Mouse (Mus musculus) kidney, adult 18-20 months (tissue): ENCODE results near the gene Baiap2l2.
"Not testable (repeated sequence)": the region's sequence is repeated elsewhere in the genome, so short reads cannot be mapped to it uniquely, and the experiment has no call there.

ENCODE experiments used
- DNase-seq: peaks from one replicate; pipeline ENCODE4 v3.0.0; 2021

Gene Baiap2l2

GRCm38 (mm10) chr15:79254661-79255060, 30.7 kb downstream of the Baiap2l2 start, which contains the start of gene Slc16a8:
Gene Slc16a8, minus strand, starts transcription at chr15:79254761.
- no peak for DNase-seq

GRCm38 (mm10) chr15:79252580-79252979, 32.8 kb downstream of the Baiap2l2 start:
- no peak for DNase-seq

- peak; percentile 33 for DNase-seq
Observed at GRCm38 (mm10) chr15:79251781-79252491, 33.4 kb downstream of the Baiap2l2 start.

- no peak for DNase-seq
Observed at GRCm38 (mm10) chr15:79251168-79251567, 34.2 kb downstream of the Baiap2l2 start.

GRCm38 (mm10) chr15:79250236-79250635, 35.1 kb downstream of the Baiap2l2 start:
- DNase-seq = no peak

- DNase-seq = no peak
Observed at GRCm38 (mm10) chr15:79245321-79245720, 40.0 kb downstream of the Baiap2l2 start.

- DNase-seq = peak; percentile 48
Observed at GRCm38 (mm10) chr15:79244071-79244893, 41.1 kb downstream of the Baiap2l2 start.

GRCm38 (mm10) chr15:79243234-79244042, 41.9 kb downstream of the Baiap2l2 start:
- peak; percentile 95 for DNase-seq

- no peak for DNase-seq
Observed at GRCm38 (mm10) chr15:79242574-79243233, 42.6 kb downstream of the Baiap2l2 start.

GRCm38 (mm10) chr15:79238036-79238435, 47.3 kb downstream of the Baiap2l2 start:
- DNase-seq = no peak

GRCm38 (mm10) chr15:79235268-79235667, 50.1 kb downstream of the Baiap2l2 start:
- no peak for DNase-seq

GRCm38 (mm10) chr15:79229058-79229821, 56.1 kb downstream of the Baiap2l2 start, which contains the start of the genes Pick1 and Gm49486:
Gene Pick1, plus strand, starts transcription at chr15:79229173.
Gene Gm49486, plus strand, starts transcription at chr15:79229391.
- DNase-seq = peak; percentile 94

- DNase-seq = not testable (repeated sequence)
Observed at GRCm38 (mm10) chr15:79225780-79226179, 59.6 kb downstream of the Baiap2l2 start.

GRCm38 (mm10) chr15:79224685-79225084, 60.7 kb downstream of the Baiap2l2 start:
- peak; percentile 89 for DNase-seq

- no peak for DNase-seq
Observed at GRCm38 (mm10) chr15:79223641-79224040, 61.7 kb downstream of the Baiap2l2 start.

- no peak for DNase-seq
Observed at GRCm38 (mm10) chr15:79219572-79219971, 65.8 kb downstream of the Baiap2l2 start.

GRCm38 (mm10) chr15:79216191-79216590, 69.1 kb downstream of the Baiap2l2 start:
- DNase-seq = no peak

GRCm38 (mm10) chr15:79213591-79213990, 71.7 kb downstream of the Baiap2l2 start:
- peak; percentile 8 for DNase-seq

- no peak for DNase-seq
Observed at GRCm38 (mm10) chr15:79212750-79213446, 72.4 kb downstream of the Baiap2l2 start.

GRCm38 (mm10) chr15:79210357-79210756, 75.0 kb downstream of the Baiap2l2 start:
- no peak for DNase-seq
